Mouse (Mus musculus) embryonic facial prominence, embryonic 14.5 days (tissue): Measurements from ENCODE around the gene Zscan20. TPM values are rescaled to one million over a fixed set of nuclear protein-coding genes. Genes with fewer than 3 reads are reported as not detected.
A peak's percentile ranks its signal among the peaks of the same experiment; 100 is the strongest.
"Not testable (repeated sequence)": the region's sequence is repeated elsewhere in the genome, so short reads cannot be mapped to it uniquely, and the experiment has no call there.

Source experiments
- ATAC-seq: fragments of 200-750 bp; cut with Nextera tagmentation; 2 replicates; pipeline ENCODE4 v1.8.0; 2017; ENCODE audit warnings: low read depth, moderate number of reproducible peaks, moderate TSS enrichment
- DNase-seq: peaks from one replicate; pipeline ENCODE4 v3.0.0-alpha.2; 2015; ENCODE audit warnings: low spot score
- H3K27ac ChIP-seq: fragments of 300-500 bp; sonication (generic); replicated peaks from 2 replicates; pipeline ENCODE4 v1.5.1; 2014; ENCODE audit warnings: low read depth, mild to moderate bottlenecking, low read length, moderate library complexity
- H3K27me3 ChIP-seq: fragments of 300-500 bp; sonication (generic); replicated peaks from 2 replicates; pipeline ENCODE4 v1.6.1; 2014; ENCODE audit warnings: low read length; ENCODE audit not compliant: control insufficient read depth, insufficient read depth
- H3K36me3 ChIP-seq: fragments of 300-500 bp; sonication (generic); 2 replicates; pipeline ENCODE4 v1.6.1; 2014; ENCODE audit warnings: low read length, mixed read lengths; ENCODE audit not compliant: control insufficient read depth, insufficient read depth
- H3K4me1 ChIP-seq: fragments of 300-500 bp; sonication (generic); 2 replicates; pipeline ENCODE4 v1.6.1; 2014; ENCODE audit warnings: antibody characterized with exemption, low read length; ENCODE audit not compliant: control insufficient read depth, insufficient read depth
- H3K4me2 ChIP-seq: fragments of 300-500 bp; sonication (generic); 2 replicates; pipeline ENCODE4 v1.6.1; 2014; ENCODE audit warnings: low read depth, mild to moderate bottlenecking, low read length, moderate library complexity, mixed read lengths
- H3K4me3 ChIP-seq: fragments of 300-500 bp; sonication (generic); 2 replicates; pipeline ENCODE4 v1.5.1; 2014; ENCODE audit warnings: low read depth, mild to moderate bottlenecking, low read length
- H3K9ac ChIP-seq: fragments of 300-500 bp; sonication (generic); 2 replicates; pipeline ENCODE4 v1.6.1; 2014; ENCODE audit warnings: low read depth, mild to moderate bottlenecking, low read length, moderate library complexity, mixed read lengths
- H3K9me3 ChIP-seq: fragments of 300-500 bp; sonication (generic); 2 replicates; pipeline ENCODE4 v1.6.1; 2016; ENCODE audit warnings: low read length; ENCODE audit not compliant: control insufficient read depth
- WGBS: fragments of 180-500 bp; shearing (Covaris S2); extraction: QIAGEN DNeasy Blood & Tissue Kit; methylation state at CpG from one replicate; pipeline ENCODE4 v1.1.7; 2014; 5-methylcytosine and 5-hydroxymethylcytosine counted together
- polyA plus RNA-seq: library from polyadenylated mRNA; unstranded; fragments of >200 nt; fragmentation: Nextera tagmentation; extraction: Ambion mirVana; gene quantifications from 2 replicates; pipeline ENCODE4 v1.2.1, GENCODE M21; 2014

Zscan20 gene
- polyA plus RNA-seq, 1 experiment from 2014 or later, result 2.0 TPM

DNA sequence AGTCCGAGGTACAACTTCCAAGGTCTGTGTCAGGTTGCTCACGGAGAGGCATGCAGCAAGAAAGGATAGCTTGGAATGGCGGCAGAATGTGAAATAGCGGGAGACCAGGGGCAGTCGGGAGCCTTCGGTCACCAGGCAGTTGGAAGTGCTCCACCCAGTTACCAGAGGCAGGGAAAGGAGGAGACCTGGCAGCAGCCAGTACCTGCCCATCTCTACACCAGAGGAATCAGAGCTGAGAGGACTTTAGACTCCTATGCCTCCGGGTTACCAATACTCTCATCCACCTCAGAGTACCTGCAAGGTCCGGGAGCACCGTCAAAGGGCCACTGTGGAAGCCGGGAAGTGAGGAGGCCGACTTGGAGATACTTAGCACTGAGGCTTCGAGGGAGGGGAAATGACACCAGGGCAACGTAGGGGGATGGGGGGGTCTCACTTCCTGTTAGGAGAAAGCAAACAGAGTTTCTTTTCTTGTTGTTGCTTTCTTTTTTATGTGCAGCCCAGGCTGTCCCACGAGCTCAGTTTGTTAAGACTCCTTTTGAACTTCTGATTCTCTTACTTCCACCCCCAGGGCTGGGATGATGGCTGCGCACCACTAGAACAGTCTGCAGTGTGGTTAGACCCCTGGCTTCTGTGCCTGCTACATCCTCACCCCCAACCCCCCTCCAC is 8.5 kb upstream of the Zscan20 start, which contains the start of gene Tlr12:
Tlr12 (minus strand) TSS at position 374 of the 666 bp plus-strand sequence.
- ATAC-seq, result no peak
- H3K27ac ChIP-seq, result no peak within 1 kb of the TSS
- H3K36me3 ChIP-seq, result no peaks in the 10 kb centered on the region
- DNase-seq, result no peak
- H3K4me3 ChIP-seq, result no peak within 1 kb of the TSS
- H3K4me1 ChIP-seq, result peaks cover 3% of the 10 kb centered on the region
- H3K9me3 ChIP-seq, result no peaks in the 10 kb centered on the region
- no peaks in the 10 kb centered on the region for H3K27me3 ChIP-seq
- WGBS, result 53% methylated on average over 15 of the region's 15 CpGs
- H3K9ac ChIP-seq, result no peak within 1 kb of the TSS
- no peak within 1 kb of the TSS for H3K4me2 ChIP-seq

DNA sequence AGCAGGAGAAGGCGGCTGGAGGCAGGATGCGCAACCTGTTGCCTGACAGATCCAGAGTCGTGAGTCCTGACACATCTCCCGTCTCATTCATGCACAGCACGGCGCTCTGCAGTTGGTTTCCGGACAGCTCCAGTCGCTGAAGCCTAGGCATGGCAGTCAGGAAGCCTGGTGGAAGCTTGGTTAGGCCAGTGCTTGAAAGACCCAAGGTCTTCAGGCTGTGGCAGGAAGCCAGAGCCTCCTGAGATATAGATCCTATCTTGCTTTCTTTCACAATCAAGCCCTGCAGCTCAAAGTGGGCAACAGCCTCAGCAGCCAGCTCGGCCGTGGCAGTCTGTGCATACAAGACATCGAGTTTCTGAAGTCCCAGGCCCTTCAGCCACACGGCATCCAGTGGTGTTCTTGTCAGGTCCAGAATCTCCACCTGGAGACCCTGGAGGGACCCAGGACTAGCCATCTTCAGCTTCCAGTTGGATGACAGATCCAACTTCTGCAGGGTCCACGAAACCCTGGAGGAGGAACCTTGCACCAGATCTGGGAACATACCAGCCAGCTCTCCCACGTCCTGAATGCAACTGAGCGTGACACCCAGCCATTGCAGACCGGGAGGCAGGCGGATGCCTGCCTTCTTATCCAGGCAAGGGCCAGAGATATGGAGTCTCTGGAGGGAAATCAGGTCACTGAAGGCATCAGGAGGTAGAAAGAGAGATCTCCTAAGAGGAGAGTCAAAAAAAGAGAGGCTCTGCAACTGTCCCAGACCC is 7.6 kb upstream of the Zscan20 start:
- Histone ChIP-seq H3K36me3 (no peaks in the 10 kb centered on the region), H3K27ac (no peak overlapping the region), H3K9me3 (no peaks in the 10 kb centered on the region), H3K4me2 (no peak overlapping the region), H3K9ac (no peak overlapping the region), H3K27me3 (no peaks in the 10 kb centered on the region), H3K4me1 (peaks cover 3% of the 10 kb centered on the region), H3K4me3 (no peak overlapping the region)
- DNase-seq (no peak), ATAC-seq (no peak)
- WGBS, result 70% methylated on average over 17 of the region's 17 CpGs

DNA sequence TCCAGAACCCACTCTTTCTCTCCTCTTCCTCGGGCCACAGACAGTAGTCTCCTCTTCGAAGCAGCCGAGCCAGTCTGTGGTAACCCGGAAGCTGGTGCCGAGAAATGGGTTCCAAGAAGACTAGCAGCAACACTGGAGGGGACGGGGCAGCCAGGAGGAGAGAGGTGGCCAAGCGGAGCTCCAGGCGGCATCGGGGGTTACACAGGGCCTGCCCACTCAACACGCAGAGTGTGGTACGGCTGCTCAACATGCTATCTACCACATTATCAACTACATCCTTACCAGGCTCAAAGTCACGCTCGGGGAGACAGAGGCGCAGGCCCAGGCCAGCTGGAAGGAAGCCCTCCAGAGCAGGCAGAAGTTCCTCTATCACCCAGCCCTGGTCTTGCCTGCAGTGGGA is 5.9 kb upstream of the Zscan20 start:
- no peak overlapping the region for H3K4me2 ChIP-seq
- H3K36me3 ChIP-seq, result no peaks in the 10 kb centered on the region
- no peak for DNase-seq
- peaks cover 3% of the 10 kb centered on the region for H3K4me1 ChIP-seq
- no peak overlapping the region for H3K4me3 ChIP-seq
- H3K9me3 ChIP-seq, result no peaks in the 10 kb centered on the region
- no peaks in the 10 kb centered on the region for H3K27me3 ChIP-seq
- H3K27ac ChIP-seq, result no peak overlapping the region
- no peak for ATAC-seq
- 88% methylated on average over 14 of the region's 14 CpGs for WGBS
- no peak overlapping the region for H3K9ac ChIP-seq

DNA sequence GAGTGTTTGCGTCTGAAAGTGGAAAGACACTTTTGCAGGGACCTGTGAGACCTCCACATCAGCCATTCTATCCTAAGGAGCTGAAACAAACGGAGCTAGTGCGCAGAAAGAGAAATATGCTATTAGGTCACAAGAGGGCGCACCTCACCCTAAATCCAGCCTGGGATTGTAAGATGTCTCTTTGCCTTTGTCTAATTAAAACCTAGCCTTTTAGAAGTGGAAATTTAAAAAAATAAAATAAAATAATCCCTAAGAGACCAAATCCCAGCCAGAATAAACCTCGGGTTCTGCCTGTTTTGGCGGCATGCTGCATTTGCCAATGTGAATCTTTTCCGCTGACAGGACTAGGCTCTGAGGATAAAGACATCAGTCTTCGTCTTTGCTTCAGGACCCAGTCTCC is 3.4 kb upstream of the Zscan20 start:
- no peaks in the 10 kb centered on the region for H3K27me3 ChIP-seq
- DNase-seq (peak; percentile 73), ATAC-seq (no peak)
- WGBS, result 12% methylated on average over 8 of the region's 8 CpGs
- no peak overlapping the region for H3K4me2 ChIP-seq
- no peaks in the 10 kb centered on the region for H3K36me3 ChIP-seq
- no peak overlapping the region for H3K4me3 ChIP-seq
- no peak overlapping the region for H3K9ac ChIP-seq
- peaks cover 6% of the 10 kb centered on the region for H3K4me1 ChIP-seq
- H3K9me3 ChIP-seq, result no peaks in the 10 kb centered on the region
- no peak overlapping the region for H3K27ac ChIP-seq

DNA sequence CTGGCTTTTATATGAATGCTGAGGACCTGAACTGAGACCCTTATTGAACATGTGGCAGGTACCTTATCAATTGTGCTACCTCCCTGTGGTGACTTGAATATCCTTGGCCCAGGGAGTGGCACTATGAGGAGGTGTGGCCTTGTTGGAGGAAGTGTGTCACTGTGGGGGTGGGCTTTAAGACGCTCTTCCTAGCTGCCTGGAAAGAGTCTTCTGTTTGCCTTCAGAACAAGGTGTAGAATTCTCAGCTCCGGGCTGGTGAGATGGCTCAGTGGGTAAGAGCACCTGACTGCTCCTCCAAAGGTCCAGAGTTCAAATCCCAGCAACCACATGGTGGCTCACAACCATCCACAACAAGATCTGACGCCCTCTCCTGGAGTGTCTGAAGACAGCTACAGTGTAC is 1.8 kb upstream of the Zscan20 start:
- not testable (repeated sequence) for DNase-seq, H3K27me3 ChIP-seq, H3K9me3 ChIP-seq, H3K4me2 ChIP-seq, H3K9ac ChIP-seq, ATAC-seq, H3K27ac ChIP-seq, H3K4me1 ChIP-seq, H3K36me3 ChIP-seq, H3K4me3 ChIP-seq
- 84% methylated on average over 3 of the region's 3 CpGs for WGBS

DNA sequence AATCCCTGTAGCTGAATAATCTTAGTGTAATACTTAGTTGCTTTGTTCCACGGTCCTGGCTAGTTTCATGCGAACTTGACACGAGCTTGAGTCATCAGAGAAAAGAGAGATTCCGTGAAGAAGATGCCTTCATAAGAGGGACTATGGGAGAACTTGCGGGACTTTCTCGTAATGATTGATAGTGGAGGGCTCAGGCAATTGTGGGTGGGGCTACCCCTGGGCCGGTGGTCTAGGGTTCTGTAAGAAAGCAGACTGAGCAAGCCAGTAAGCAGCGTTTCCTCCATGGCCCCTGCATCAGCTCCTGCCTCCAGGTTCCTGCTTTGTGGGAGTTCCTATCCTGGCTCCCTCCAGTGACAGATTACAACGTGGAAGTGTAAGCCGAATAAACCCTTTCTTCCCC is 808 bp upstream of the Zscan20 start:
- no peak overlapping the region; the same call in 1 of the 2 replicates for H3K4me3 ChIP-seq
- peak overlapping the region; percentile 80 for H3K4me2 ChIP-seq
- H3K27me3 ChIP-seq, result no peaks in the 10 kb centered on the region
- H3K36me3 ChIP-seq, result no peaks in the 10 kb centered on the region
- no peaks in the 10 kb centered on the region for H3K9me3 ChIP-seq
- WGBS, result 23% methylated on average over 10 of the region's 10 CpGs
- DNase-seq (no peak), ATAC-seq (no peak)
- H3K4me1 ChIP-seq, result peaks cover 6% of the 10 kb centered on the region
- H3K27ac ChIP-seq, result no peak overlapping the region
- no peak overlapping the region for H3K9ac ChIP-seq

DNA sequence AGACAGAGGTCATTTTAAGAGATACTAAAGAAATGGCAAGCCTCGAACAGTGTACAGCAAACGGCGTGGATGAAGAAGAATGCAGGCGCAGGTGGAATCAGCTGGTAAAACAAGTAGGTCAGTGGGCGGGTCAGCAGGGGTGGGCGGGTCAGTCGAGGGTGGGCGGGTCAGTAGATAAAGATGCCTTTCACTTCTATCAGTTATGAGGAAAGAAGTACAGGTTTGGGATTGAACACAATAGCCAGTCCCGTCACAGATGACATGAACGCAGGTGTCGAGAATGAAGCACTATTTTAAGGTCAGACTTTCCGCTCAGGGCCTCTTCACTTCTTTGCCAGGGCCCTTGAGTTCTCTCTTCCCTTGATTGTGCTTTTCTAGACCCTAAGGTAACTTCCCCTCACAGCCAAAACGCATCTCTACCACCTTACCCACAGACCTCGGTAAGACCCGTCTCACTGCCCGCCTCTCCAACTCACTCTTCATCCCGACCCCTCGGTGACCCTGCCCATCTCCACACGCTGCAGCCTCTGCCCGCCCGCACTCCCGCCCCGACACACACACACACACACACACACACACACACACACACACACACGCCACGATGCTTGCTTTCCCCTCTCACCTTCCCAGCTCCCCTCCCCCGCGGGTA is 498 bp downstream of the Zscan20 start:
- DNase-seq (no peak), ATAC-seq (no peak; the same call in 1 of the 2 replicates)
- Histone ChIP-seq H3K36me3 (peaks cover 2% of the 10 kb centered on the region; the same call in 1 of the 2 replicates), H3K27ac (no peak overlapping the region; the same call in 1 of the 2 replicates), H3K9me3 (no peaks in the 10 kb centered on the region), H3K27me3 (no peaks in the 10 kb centered on the region), H3K9ac (peak overlapping the region; percentile 68), H3K4me2 (peak overlapping the region; percentile 80), H3K4me1 (peaks cover 6% of the 10 kb centered on the region), H3K4me3 (peak overlapping the region; percentile 63)
- 10% methylated on average over 23 of the region's 27 CpGs for WGBS

DNA sequence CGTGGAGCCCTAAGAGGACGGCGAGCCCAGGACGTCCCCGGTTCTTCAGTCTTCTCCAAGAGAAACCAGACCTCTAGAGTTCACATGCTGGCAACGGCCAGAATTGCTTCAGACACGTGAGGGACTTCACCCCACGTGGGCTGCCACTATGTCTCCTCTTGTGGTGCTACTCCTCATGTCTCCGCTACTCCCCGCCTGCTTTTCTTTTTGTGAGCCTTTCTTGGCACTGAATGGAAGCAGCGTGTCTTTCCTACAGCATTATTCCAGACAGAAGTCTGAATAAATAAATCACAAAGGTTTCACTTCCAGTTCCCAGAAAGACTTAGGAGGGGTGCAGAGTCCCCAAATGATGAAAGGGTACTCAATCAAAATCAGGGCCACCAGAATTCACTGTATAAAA is 2.2 kb downstream of the Zscan20 start:
- ATAC-seq, result no peak
- Histone ChIP-seq H3K36me3 (peaks cover 18% of the 10 kb centered on the region), H3K4me3 (no peak overlapping the region), H3K27me3 (no peaks in the 10 kb centered on the region), H3K27ac (no peak overlapping the region), H3K9ac (no peak overlapping the region), H3K9me3 (no peaks in the 10 kb centered on the region), H3K4me1 (peaks cover 6% of the 10 kb centered on the region), H3K4me2 (no peak overlapping the region)
- 89% methylated on average over 11 of the region's 11 CpGs for WGBS
- DNase-seq, result no peak
